Mouse (Mus musculus) heart, postnatal 0 days (tissue): ENCODE measurements around the gene Plg. TPM values are rescaled to one million over a fixed set of nuclear protein-coding genes. Genes with fewer than 3 reads are reported as not detected.

Experiments
- ATAC-seq: fragments of 200-750 bp; cut with Nextera tagmentation; 2 replicates; pipeline ENCODE4 v1.8.0; 2017; ENCODE audit warnings: low read depth, moderate number of reproducible peaks, moderate library complexity; ENCODE audit not compliant: insufficient read depth
- DNase-seq: peaks from one replicate; pipeline ENCODE4 v3.0.0-alpha.2; 2016; ENCODE audit warnings: low spot score
- H3K27ac ChIP-seq: fragments of 300-500 bp; sonication (generic); 2 replicates; pipeline ENCODE4 v1.5.1; 2014; ENCODE audit warnings: low read depth, mild to moderate bottlenecking
- H3K27me3 ChIP-seq: fragments of 300-500 bp; sonication (generic); 2 replicates; pipeline ENCODE4 v1.6.1; 2014; ENCODE audit warnings: low read length, mixed read lengths; ENCODE audit not compliant: control insufficient read depth, insufficient read depth
- H3K36me3 ChIP-seq: fragments of 300-500 bp; sonication (generic); replicated peaks from 2 replicates; pipeline ENCODE4 v1.6.1; 2014; ENCODE audit warnings: low read length, mixed read lengths; ENCODE audit not compliant: control insufficient read depth, insufficient read depth
- H3K4me1 ChIP-seq: fragments of 300-500 bp; sonication (generic); 2 replicates; pipeline ENCODE4 v1.6.1; 2014; ENCODE audit warnings: antibody characterized with exemption; ENCODE audit not compliant: control insufficient read depth, insufficient read depth
- H3K4me2 ChIP-seq: fragments of 300-500 bp; sonication (generic); 2 replicates; pipeline ENCODE4 v1.6.1; 2014; ENCODE audit warnings: low read depth, mild to moderate bottlenecking, low read length, moderate library complexity
- H3K4me3 ChIP-seq: fragments of 300-500 bp; sonication (generic); 2 replicates; pipeline ENCODE4 v1.5.1; 2014; ENCODE audit warnings: low read depth, low read length
- H3K9ac ChIP-seq: fragments of 300-500 bp; sonication (generic); replicated peaks from 2 replicates; pipeline ENCODE4 v1.6.1; 2014; ENCODE audit warnings: low read depth, low read length, mixed read lengths
- H3K9me3 ChIP-seq: fragments of 300-500 bp; sonication (generic); replicated peaks from 2 replicates; pipeline ENCODE4 v1.6.1; 2016; ENCODE audit warnings: low read length; ENCODE audit not compliant: control insufficient read depth
- CTCF ChIP-seq: IDR thresholded peaks from 2 replicates; pipeline ENCODE4 v1.5.1; 2016; ENCODE audit warnings: antibody characterized with exemption, control low read depth, low read depth
- EP300 ChIP-seq: IDR thresholded peaks from 2 replicates; pipeline ENCODE4 v1.6.1; 2016; ENCODE audit warnings: antibody characterized with exemption, low read depth
- WGBS: fragments of 180-500 bp; shearing (Covaris S2); extraction: QIAGEN DNeasy Blood & Tissue Kit; methylation state at CpG from one replicate; pipeline ENCODE4 v1.1.7; 2014; 5-methylcytosine and 5-hydroxymethylcytosine counted together
- polyA plus RNA-seq: library from polyadenylated mRNA; unstranded; fragments of >200 nt; fragmentation: Nextera tagmentation; extraction: Ambion mirVana; gene quantifications from 2 replicates; pipeline ENCODE4 v1.2.1, GENCODE M21; 2015
- total RNA-seq: library from RNA; depleted of rRNA; stranded (reverse); fragments of >200 nt; gene quantifications from 2 replicates; pipeline ENCODE4 v1.2.3, GENCODE M21; 2014; ENCODE audit warnings: low replicate concordance; rRNA removed

Plg gene
- total and polyA plus RNA-seq, 2 experiments from 2014 or later: 0.38 TPM; not detected in 1

GRCm38 (mm10) chr17:12461168-12461567, 82.8 kb downstream of the Plg start:
- DNase-seq (no peak), ATAC-seq (no peak)
- no peak overlapping the region for H3K27ac ChIP-seq
- no peaks in the 10 kb centered on the region for H3K4me1 ChIP-seq
- no peaks in the 10 kb centered on the region for H3K36me3 ChIP-seq
- H3K9me3 ChIP-seq: peaks cover 4% of the 10 kb centered on the region; the same call in 1 of the 2 replicates
- no peak overlapping the region for H3K4me3 ChIP-seq
- no peaks in the 10 kb centered on the region for H3K27me3 ChIP-seq
- H3K4me2 ChIP-seq: no peak overlapping the region
- H3K9ac ChIP-seq: no peak overlapping the region
- no peak for TF ChIP-seq EP300
- no peak for TF ChIP-seq CTCF

GRCm38 (mm10) chr17:12466501-12467000, 88.1 kb downstream of the Plg start:
- no peak overlapping the region for H3K9ac ChIP-seq
- H3K4me2 ChIP-seq: no peak overlapping the region
- H3K27me3 ChIP-seq: no peaks in the 10 kb centered on the region
- 66% methylated on average over 4 of the region's 4 CpGs for WGBS
- H3K36me3 ChIP-seq: no peaks in the 10 kb centered on the region
- H3K9me3 ChIP-seq: no peaks in the 10 kb centered on the region
- H3K4me3 ChIP-seq: no peak overlapping the region
- DNase-seq: no peak
- ATAC-seq: no peak
- TF ChIP-seq EP300: no peak
- TF ChIP-seq CTCF: no peak
- H3K4me1 ChIP-seq: no peaks in the 10 kb centered on the region
- H3K27ac ChIP-seq: no peak overlapping the region

GRCm38 (mm10) chr17:12467642-12468041, 89.2 kb downstream of the Plg start:
- Histone ChIP-seq H3K27ac (no peak overlapping the region), H3K4me3 (no peak overlapping the region), H3K4me1 (no peaks in the 10 kb centered on the region), H3K36me3 (no peaks in the 10 kb centered on the region), H3K4me2 (no peak overlapping the region), H3K27me3 (no peaks in the 10 kb centered on the region), H3K9me3 (no peaks in the 10 kb centered on the region), H3K9ac (no peak overlapping the region)
- no peak for TF ChIP-seq CTCF
- no peak for TF ChIP-seq EP300
- no peak for ATAC-seq
- no peak for DNase-seq
- 36% methylated on average over 3 of the region's 3 CpGs for WGBS

DNA sequence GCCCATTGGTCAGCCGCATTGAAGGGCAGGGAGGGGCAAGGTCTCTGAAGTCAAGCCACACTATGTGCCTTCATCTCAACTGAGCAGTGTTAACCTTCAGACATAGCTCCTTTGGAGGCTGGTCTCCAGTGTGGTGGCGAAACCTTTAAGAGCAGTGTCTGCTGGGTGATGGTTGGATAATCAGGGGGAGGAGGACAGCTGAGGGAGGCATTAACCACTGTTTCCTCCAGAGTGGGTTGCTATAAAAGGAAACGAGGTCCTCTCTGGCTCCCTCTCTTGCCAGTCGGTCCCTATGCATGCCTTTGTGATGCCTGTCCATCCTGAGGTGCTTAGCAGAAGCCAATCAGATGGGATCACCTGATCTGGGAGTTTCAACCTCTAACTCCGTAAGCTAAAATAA, 90.3 kb downstream of the Plg start:
- H3K36me3 ChIP-seq: no peaks in the 10 kb centered on the region
- ATAC-seq (no peak), DNase-seq (no peak)
- no peak overlapping the region for H3K27ac ChIP-seq
- H3K9me3 ChIP-seq: no peaks in the 10 kb centered on the region
- no peak overlapping the region for H3K9ac ChIP-seq
- no peaks in the 10 kb centered on the region for H3K27me3 ChIP-seq
- no peak overlapping the region for H3K4me3 ChIP-seq
- TF ChIP-seq CTCF (no peak), EP300 (no peak)
- H3K4me1 ChIP-seq: no peaks in the 10 kb centered on the region
- 59% methylated on average over 5 of the region's 5 CpGs for WGBS
- H3K4me2 ChIP-seq: no peak overlapping the region

Other genes starting within 250 kb of the Plg start
- 19.6 and 25.0 TPM in 2 replicates for gene Map3k4, start 59.8 kb upstream of the Plg start, total RNA-seq
- gene Map3k4, start 59.8 kb upstream of the Plg start, polyA plus RNA-seq: 31.6 and 36.0 TPM in 2 replicates
- 0.04 TPM in 2 replicates for gene Slc22a3, start 129.1 kb downstream of the Plg start, total RNA-seq
- gene Slc22a3, start 129.1 kb downstream of the Plg start, polyA plus RNA-seq: 0.41 and 0.52 TPM in 2 replicates
- not detected in 2 replicates for gene Slc22a2, start 205.5 kb downstream of the Plg start, total RNA-seq
- not detected in 2 replicates for gene Slc22a2, start 205.5 kb downstream of the Plg start, polyA plus RNA-seq